Mouse (Mus musculus) embryonic facial prominence, embryonic 15.5 days (tissue): ENCODE data around the gene Fyb. TPM values are rescaled to one million over a fixed set of nuclear protein-coding genes. Genes with fewer than 3 reads are reported as not detected.

Experiments
- ATAC-seq: fragments of 200-750 bp; cut with Nextera tagmentation; 2 replicates; pipeline ENCODE4 v1.8.0; 2017; ENCODE audit warnings: low read depth, moderate TSS enrichment; ENCODE audit not compliant: insufficient number of reproducible peaks, low FRiP score, low TSS enrichment
- H3K27ac ChIP-seq: fragments of 300-500 bp; sonication (generic); replicated peaks from 2 replicates; pipeline ENCODE4 v1.5.1; 2015; ENCODE audit warnings: mild to moderate bottlenecking, inconsistent platforms
- H3K27me3 ChIP-seq: fragments of 300-500 bp; sonication (generic); 2 replicates; pipeline ENCODE4 v1.6.1; 2015; ENCODE audit warnings: inconsistent platforms
- H3K36me3 ChIP-seq: fragments of 300-500 bp; sonication (generic); 2 replicates; pipeline ENCODE4 v1.6.1; 2015; ENCODE audit warnings: mild to moderate bottlenecking, inconsistent platforms
- H3K4me1 ChIP-seq: fragments of 300-500 bp; sonication (generic); 2 replicates; pipeline ENCODE4 v1.6.1; 2015; ENCODE audit warnings: inconsistent platforms
- H3K4me2 ChIP-seq: fragments of 300-500 bp; sonication (generic); replicated peaks from 2 replicates; pipeline ENCODE4 v1.6.1; 2015; ENCODE audit warnings: mild to moderate bottlenecking, inconsistent platforms
- H3K4me3 ChIP-seq: fragments of 300-500 bp; sonication (generic); replicated peaks from 2 replicates; pipeline ENCODE4 v1.5.1; 2015; ENCODE audit warnings: mild to moderate bottlenecking, inconsistent platforms
- H3K9ac ChIP-seq: fragments of 300-500 bp; sonication (generic); 2 replicates; pipeline ENCODE4 v1.6.1; 2015; ENCODE audit warnings: inconsistent platforms
- H3K9me3 ChIP-seq: fragments of 300-500 bp; sonication (generic); replicated peaks from 2 replicates; pipeline ENCODE4 v1.6.1; 2016; ENCODE audit warnings: inconsistent platforms
- WGBS: fragments of 180-500 bp; shearing (Covaris S2); methylation state at CpG from one replicate; pipeline ENCODE4 v1.1.7; 2015; 5-methylcytosine and 5-hydroxymethylcytosine counted together
- polyA plus RNA-seq: library from polyadenylated mRNA; unstranded; fragments of >200 nt; fragmentation: Nextera tagmentation; extraction: Ambion mirVana; gene quantifications from 2 replicates; pipeline ENCODE4 v1.2.1, GENCODE M21; 2015

The Fyb gene
- polyA plus RNA-seq, 1 experiment from 2014 or later: 12.5 TPM

- no peaks in the 10 kb centered on the region for H3K36me3 ChIP-seq
- H3K4me1 ChIP-seq: no peaks in the 10 kb centered on the region
- no peaks in the 10 kb centered on the region for H3K9me3 ChIP-seq
- H3K9ac ChIP-seq: no peak overlapping the region
- no peak overlapping the region for H3K4me3 ChIP-seq
- no peak overlapping the region for H3K27ac ChIP-seq
- no peak for ATAC-seq
- WGBS: 82% methylated on average over 8 of the region's 8 CpGs
- H3K4me2 ChIP-seq: no peak overlapping the region
- H3K27me3 ChIP-seq: no peaks in the 10 kb centered on the region
Measured at GRCm38 (mm10) chr15:6534592-6534991, 11.9 kb downstream of the Fyb start.

GRCm38 (mm10) chr15:6539639-6540338, 17.1 kb downstream of the Fyb start:
- H3K27ac ChIP-seq: no peak overlapping the region
- no peaks in the 10 kb centered on the region for H3K9me3 ChIP-seq
- H3K27me3 ChIP-seq: no peaks in the 10 kb centered on the region
- no peak for ATAC-seq
- H3K9ac ChIP-seq: no peak overlapping the region
- H3K36me3 ChIP-seq: no peaks in the 10 kb centered on the region
- no peaks in the 10 kb centered on the region for H3K4me1 ChIP-seq
- H3K4me2 ChIP-seq: no peak overlapping the region
- 62% methylated on average over 7 of the region's 7 CpGs for WGBS
- no peak overlapping the region for H3K4me3 ChIP-seq

- WGBS: 95% methylated on average over 4 of the region's 4 CpGs
- Histone ChIP-seq H3K27ac (no peak overlapping the region), H3K27me3 (no peaks in the 10 kb centered on the region), H3K9me3 (no peaks in the 10 kb centered on the region), H3K4me1 (no peaks in the 10 kb centered on the region), H3K4me2 (no peak overlapping the region), H3K9ac (no peak overlapping the region), H3K36me3 (no peaks in the 10 kb centered on the region), H3K4me3 (no peak overlapping the region)
- ATAC-seq: no peak
Measured at GRCm38 (mm10) chr15:6548911-6549310, 26.3 kb downstream of the Fyb start.

GRCm38 (mm10) chr15:6551875-6552274, 29.2 kb downstream of the Fyb start:
- H3K4me3 ChIP-seq: no peak overlapping the region
- no peak overlapping the region for H3K27ac ChIP-seq
- ATAC-seq: no peak
- 78% methylated on average over 7 of the region's 7 CpGs for WGBS
- no peak overlapping the region for H3K9ac ChIP-seq
- H3K4me1 ChIP-seq: no peaks in the 10 kb centered on the region
- H3K27me3 ChIP-seq: no peaks in the 10 kb centered on the region
- no peaks in the 10 kb centered on the region for H3K9me3 ChIP-seq
- H3K4me2 ChIP-seq: no peak overlapping the region
- H3K36me3 ChIP-seq: no peaks in the 10 kb centered on the region

GRCm38 (mm10) chr15:6554742-6555141, 32.1 kb downstream of the Fyb start:
- Histone ChIP-seq H3K36me3 (no peaks in the 10 kb centered on the region), H3K27ac (no peak overlapping the region), H3K4me2 (no peak overlapping the region), H3K4me1 (0 out of 2 replicates have a peak, but pooled peaks cover 4% of the 10 kb centered on the region), H3K9ac (no peak overlapping the region), H3K27me3 (no peaks in the 10 kb centered on the region), H3K9me3 (no peaks in the 10 kb centered on the region), H3K4me3 (no peak overlapping the region)
- ATAC-seq: no peak
- 71% methylated on average over 4 of the region's 4 CpGs for whole genome bisulfite sequencing

GRCm38 (mm10) chr15:6555536-6555935, 32.9 kb downstream of the Fyb start:
- no peak overlapping the region for H3K4me2 ChIP-seq
- H3K36me3 ChIP-seq: no peaks in the 10 kb centered on the region
- H3K4me1 ChIP-seq: 0 out of 2 replicates have a peak, but pooled peaks cover 4% of the 10 kb centered on the region
- no peak overlapping the region for H3K27ac ChIP-seq
- no peak for ATAC-seq
- H3K4me3 ChIP-seq: no peak overlapping the region
- WGBS: 41% methylated on average over 2 of the region's 2 CpGs
- no peaks in the 10 kb centered on the region for H3K9me3 ChIP-seq
- H3K9ac ChIP-seq: no peak overlapping the region
- no peaks in the 10 kb centered on the region for H3K27me3 ChIP-seq

- no peak overlapping the region for H3K27ac ChIP-seq
- no peaks in the 10 kb centered on the region for H3K9me3 ChIP-seq
- ATAC-seq: no peak
- 0 out of 2 replicates have a peak, but pooled peaks cover 4% of the 10 kb centered on the region for H3K4me1 ChIP-seq
- WGBS: 88% methylated on average over 4 of the region's 4 CpGs
- no peaks in the 10 kb centered on the region for H3K27me3 ChIP-seq
- H3K4me2 ChIP-seq: no peak overlapping the region
- no peak overlapping the region for H3K9ac ChIP-seq
- H3K36me3 ChIP-seq: no peaks in the 10 kb centered on the region
- H3K4me3 ChIP-seq: no peak overlapping the region
Measured at GRCm38 (mm10) chr15:6556272-6556671, 33.6 kb downstream of the Fyb start.

GRCm38 (mm10) chr15:6556911-6557310, 34.3 kb downstream of the Fyb start:
- 82% methylated on average over 6 of the region's 6 CpGs for WGBS
- ATAC-seq: no peak

GRCm38 (mm10) chr15:6557552-6557951, 34.9 kb downstream of the Fyb start:
- H3K27me3 ChIP-seq: no peaks in the 10 kb centered on the region
- H3K4me2 ChIP-seq: no peak overlapping the region
- H3K9ac ChIP-seq: no peak overlapping the region
- 85% methylated on average over 4 of the region's 4 CpGs for WGBS
- H3K4me1 ChIP-seq: 0 out of 2 replicates have a peak, but pooled peaks cover 4% of the 10 kb centered on the region
- H3K9me3 ChIP-seq: no peaks in the 10 kb centered on the region
- H3K36me3 ChIP-seq: no peaks in the 10 kb centered on the region
- no peak overlapping the region for H3K4me3 ChIP-seq
- no peak overlapping the region for H3K27ac ChIP-seq
- ATAC-seq: no peak

More at GRCm38 (mm10) chr15:6556911-6557310, 34.3 kb downstream of the Fyb start:
- Histone ChIP-seq H3K27ac (no peak overlapping the region), H3K9me3 (no peaks in the 10 kb centered on the region), H3K4me2 (no peak overlapping the region), H3K9ac (no peak overlapping the region), H3K27me3 (no peaks in the 10 kb centered on the region), H3K4me3 (no peak overlapping the region), H3K36me3 (no peaks in the 10 kb centered on the region), H3K4me1 (0 out of 2 replicates have a peak, but pooled peaks cover 4% of the 10 kb centered on the region)

GRCm38 (mm10) chr15:6559188-6559587, 36.5 kb downstream of the Fyb start:
- 42% methylated on average over 9 of the region's 9 CpGs for WGBS
- no peak overlapping the region for H3K27ac ChIP-seq
- H3K4me2 ChIP-seq: no peak overlapping the region
- no peaks in the 10 kb centered on the region for H3K36me3 ChIP-seq
- H3K9ac ChIP-seq: no peak overlapping the region
- H3K27me3 ChIP-seq: no peaks in the 10 kb centered on the region
- ATAC-seq: no peak
- H3K9me3 ChIP-seq: no peaks in the 10 kb centered on the region
- no peak overlapping the region for H3K4me3 ChIP-seq
- H3K4me1 ChIP-seq: 0 out of 2 replicates have a peak, but pooled peaks cover 4% of the 10 kb centered on the region

- Histone ChIP-seq H3K9me3 (no peaks in the 10 kb centered on the region), H3K27me3 (no peaks in the 10 kb centered on the region), H3K4me2 (no peak overlapping the region), H3K9ac (no peak overlapping the region), H3K27ac (no peak overlapping the region), H3K36me3 (no peaks in the 10 kb centered on the region), H3K4me1 (peaks cover 8% of the 10 kb centered on the region; the same call in 1 of the 2 replicates), H3K4me3 (no peak overlapping the region)
- 73% methylated on average over 10 of the region's 10 CpGs for WGBS
- no peak for ATAC-seq
Measured at GRCm38 (mm10) chr15:6560696-6561095, 38.0 kb downstream of the Fyb start.

- no peak overlapping the region for H3K27ac ChIP-seq
- H3K9me3 ChIP-seq: no peaks in the 10 kb centered on the region
- H3K27me3 ChIP-seq: no peaks in the 10 kb centered on the region
- 84% methylated on average over 4 of the region's 4 CpGs for WGBS
- H3K4me1 ChIP-seq: peaks cover 8% of the 10 kb centered on the region; the same call in 1 of the 2 replicates
- no peaks in the 10 kb centered on the region for H3K36me3 ChIP-seq
- H3K9ac ChIP-seq: no peak overlapping the region
- H3K4me2 ChIP-seq: no peak overlapping the region
- no peak overlapping the region for H3K4me3 ChIP-seq
- no peak for ATAC-seq
Measured at GRCm38 (mm10) chr15:6562161-6562560, 39.5 kb downstream of the Fyb start.
